Mouse (Mus musculus): Measurements from ENCODE around the gene Tnfrsf21. TPM values are rescaled to one million over a fixed set of nuclear protein-coding genes. Genes with fewer than 3 reads are reported as not detected.

The Tnfrsf21 gene
- polyA plus RNA-seq, 1 experiment = 178 TPM

DNA sequence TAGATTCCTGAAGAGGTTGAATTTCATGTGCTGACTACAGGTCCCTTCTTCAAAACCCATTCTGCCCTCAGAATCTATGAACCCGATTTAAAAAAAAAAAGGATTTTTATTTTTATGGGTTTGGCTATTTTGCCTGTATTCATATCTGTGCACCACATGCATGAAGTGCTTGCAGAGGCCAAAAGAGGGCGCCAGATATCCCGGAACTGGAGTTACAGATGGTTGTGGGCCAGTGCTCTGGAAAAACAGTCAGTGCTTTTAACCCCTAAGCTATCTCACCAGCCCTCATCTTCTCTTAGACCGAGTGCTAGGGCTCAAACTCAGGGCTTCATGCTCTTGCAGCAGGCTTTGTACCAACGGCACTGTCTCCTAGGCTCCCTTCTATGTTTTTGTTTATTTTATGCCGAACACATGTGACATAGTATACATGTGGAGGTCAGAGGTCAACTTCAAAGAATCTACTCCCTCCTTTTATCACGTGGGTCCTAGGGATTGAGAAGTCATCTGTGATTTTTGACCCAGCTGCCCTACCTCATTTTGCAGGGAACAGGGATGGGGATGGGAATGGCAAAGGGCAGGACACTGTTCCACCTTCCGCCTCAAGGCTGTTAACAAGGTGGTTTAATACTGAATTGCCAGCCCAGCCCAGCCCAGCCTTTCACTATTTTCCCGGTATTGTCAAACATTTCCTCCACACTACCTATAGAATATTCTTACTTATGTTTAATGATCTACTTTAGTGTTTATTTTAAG is 30.3 kb upstream of the Tnfrsf21 start:
- peak; percentile 32 for DNase-seq
- Histone ChIP-seq H3K27ac (ENCODE audit: insufficient read depth, low read depth, low read length) (no peak overlapping the region), H3K27me3 (replicated peaks; ENCODE audit: control insufficient read depth, insufficient read depth, low read length) (no peaks in the 10 kb centered on the region), H3K36me3 (ENCODE audit: control insufficient read depth, insufficient read depth, low read length) (no peaks in the 10 kb centered on the region), H3K4me1 (ENCODE audit: control insufficient read depth, insufficient read depth, low read length) (no peaks in the 10 kb centered on the region), H3K4me3 (ENCODE audit: insufficient read depth, low read depth, low read length) (no peak overlapping the region)
- WGBS = 51% methylated on average over 9 of the region's 9 CpGs
- TF ChIP-seq POLR2A (IDR thresholded peaks at IDR 0.05; ENCODE audit: low read depth, low read length) (no peak), CTCF (conservative IDR thresholded peaks at IDR 0.05; ENCODE audit: insufficient read depth, insufficient read length, low read depth, low read length) (peak; percentile 40)

DNA sequence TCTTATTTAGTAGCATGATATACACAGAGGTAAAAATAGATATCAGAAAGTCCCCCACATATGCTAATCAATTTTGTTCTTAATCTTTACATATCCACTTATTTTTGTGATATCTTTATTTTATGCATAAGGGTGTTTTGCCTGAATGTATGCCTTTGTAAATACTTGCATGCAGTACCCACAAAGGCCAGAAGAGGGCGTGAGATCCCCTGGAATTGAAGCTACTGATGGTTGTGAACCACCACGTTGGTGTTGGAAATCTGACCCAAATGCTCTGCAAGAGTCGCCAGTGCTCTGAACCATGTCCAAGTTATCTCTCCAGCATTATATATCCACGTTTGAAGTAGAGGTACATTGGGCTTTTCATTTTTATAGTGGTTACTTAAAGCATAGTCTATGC is 28.7 kb upstream of the Tnfrsf21 start:
- peak; percentile 36 for DNase-seq
- no peaks in the 10 kb centered on the region for H3K36me3 ChIP-seq (ENCODE audit: control insufficient read depth, insufficient read depth, low read length)
- H3K4me3 ChIP-seq (ENCODE audit: insufficient read depth, low read depth, low read length) = no peak overlapping the region
- no peak overlapping the region for H3K27ac ChIP-seq (ENCODE audit: insufficient read depth, low read depth, low read length)
- H3K4me1 ChIP-seq (ENCODE audit: control insufficient read depth, insufficient read depth, low read length) = no peaks in the 10 kb centered on the region
- no peaks in the 10 kb centered on the region for H3K27me3 ChIP-seq (replicated peaks; ENCODE audit: control insufficient read depth, insufficient read depth, low read length)
- WGBS = 27% methylated on average over 4 of the region's 4 CpGs
- TF ChIP-seq CTCF (conservative IDR thresholded peaks at IDR 0.05; ENCODE audit: insufficient read depth, insufficient read length, low read depth, low read length) (peak; percentile 51), POLR2A (IDR thresholded peaks at IDR 0.05; ENCODE audit: low read depth, low read length) (no peak)

DNA sequence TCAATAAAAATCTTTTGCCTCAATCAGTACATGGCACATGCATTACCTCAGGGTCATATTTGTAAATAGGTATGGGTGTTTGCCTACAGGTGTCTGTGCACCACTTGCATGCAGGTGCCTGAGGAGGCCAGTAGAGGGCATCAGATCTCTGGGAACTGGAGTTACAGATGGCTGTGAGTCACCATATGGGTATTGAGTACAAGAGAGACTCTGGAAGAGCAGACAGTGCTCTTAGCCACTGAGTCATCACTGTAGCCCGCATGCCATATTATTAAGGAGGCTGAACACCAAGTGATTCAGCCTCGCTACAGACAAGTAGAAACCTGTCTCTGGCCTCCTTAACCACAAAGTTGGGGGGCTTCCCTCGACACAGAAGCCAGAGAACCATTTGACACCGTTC is 26.4 kb upstream of the Tnfrsf21 start:
- 76% methylated on average over 4 of the region's 4 CpGs for WGBS
- DNase-seq = no peak

DNA sequence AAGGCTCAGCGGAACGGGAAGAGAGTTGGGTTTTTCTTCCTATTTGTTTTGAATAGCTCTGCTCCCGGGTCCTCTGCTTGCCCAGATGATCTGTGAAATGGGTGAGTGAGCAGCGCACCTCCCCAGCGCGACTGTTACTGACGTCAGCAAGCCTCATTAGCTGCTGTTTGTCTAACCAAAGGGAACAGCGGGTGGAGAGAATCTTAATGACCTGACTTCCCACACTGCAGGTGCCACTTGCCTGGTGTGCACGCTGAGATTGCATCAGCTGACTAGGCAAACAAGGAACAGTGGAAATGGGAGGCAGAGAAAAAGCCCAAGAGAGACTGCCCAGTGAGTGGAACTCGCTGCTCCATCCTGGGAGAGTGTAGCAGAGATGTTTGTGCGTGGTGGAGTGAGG is 25.2 kb upstream of the Tnfrsf21 start:
- Histone ChIP-seq H3K4me1 (ENCODE audit: control insufficient read depth, insufficient read depth, low read length) (no peaks in the 10 kb centered on the region), H3K27ac (ENCODE audit: insufficient read depth, low read depth, low read length) (no peak overlapping the region), H3K4me3 (ENCODE audit: insufficient read depth, low read depth, low read length) (no peak overlapping the region), H3K27me3 (replicated peaks; ENCODE audit: control insufficient read depth, insufficient read depth, low read length) (no peaks in the 10 kb centered on the region), H3K36me3 (ENCODE audit: control insufficient read depth, insufficient read depth, low read length) (no peaks in the 10 kb centered on the region)
- 26% methylated on average over 11 of the region's 11 CpGs for WGBS
- TF ChIP-seq CTCF (conservative IDR thresholded peaks at IDR 0.05; ENCODE audit: insufficient read depth, insufficient read length, low read depth, low read length) (no peak), POLR2A (IDR thresholded peaks at IDR 0.05; ENCODE audit: low read depth, low read length) (no peak)
- DNase-seq = peak; percentile 74

More for the DNA sequence above, 26.4 kb upstream of the Tnfrsf21 start:
- no peak overlapping the region for H3K27ac ChIP-seq (ENCODE audit: insufficient read depth, low read depth, low read length)
- TF ChIP-seq POLR2A (IDR thresholded peaks at IDR 0.05; ENCODE audit: low read depth, low read length) = no peak
- peak; percentile 27; the same call in 1 of the 2 replicates for TF ChIP-seq CTCF (conservative IDR thresholded peaks at IDR 0.05; ENCODE audit: insufficient read depth, insufficient read length, low read depth, low read length)
- H3K4me3 ChIP-seq (ENCODE audit: insufficient read depth, low read depth, low read length) = no peak overlapping the region
- H3K4me1 ChIP-seq (ENCODE audit: control insufficient read depth, insufficient read depth, low read length) = no peaks in the 10 kb centered on the region
- no peaks in the 10 kb centered on the region for H3K36me3 ChIP-seq (ENCODE audit: control insufficient read depth, insufficient read depth, low read length)
- H3K27me3 ChIP-seq (replicated peaks; ENCODE audit: control insufficient read depth, insufficient read depth, low read length) = no peaks in the 10 kb centered on the region

DNA sequence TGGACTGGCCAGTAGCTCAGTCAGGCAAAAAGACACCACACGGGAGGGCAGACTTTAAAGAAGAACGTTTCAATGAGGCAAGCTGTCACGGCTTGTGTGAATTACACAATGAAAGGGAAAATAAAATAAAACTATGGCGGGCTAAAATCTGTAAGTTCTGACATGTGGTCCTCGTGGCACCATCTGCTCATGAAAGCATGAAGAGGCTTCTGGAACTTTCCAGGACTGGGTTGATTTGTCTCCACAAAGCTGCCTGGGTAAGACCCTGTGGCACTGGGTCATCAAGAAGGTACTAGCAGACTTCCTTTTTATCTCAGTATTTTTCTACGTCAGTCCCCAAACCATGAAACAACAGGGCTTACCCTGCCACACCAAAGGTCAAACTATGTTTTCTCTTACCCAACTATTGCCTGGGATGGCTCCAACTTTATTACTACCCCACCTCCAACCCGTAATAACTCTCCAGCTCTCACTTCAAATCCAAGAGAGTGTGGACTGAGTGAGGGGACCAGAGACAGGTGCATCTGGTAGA is 16.8 kb upstream of the Tnfrsf21 start:
- Histone ChIP-seq H3K4me1 (ENCODE audit: control insufficient read depth, insufficient read depth, low read length) (no peaks in the 10 kb centered on the region), H3K27me3 (replicated peaks; ENCODE audit: control insufficient read depth, insufficient read depth, low read length) (no peaks in the 10 kb centered on the region), H3K4me3 (ENCODE audit: insufficient read depth, low read depth, low read length) (no peak overlapping the region), H3K36me3 (ENCODE audit: control insufficient read depth, insufficient read depth, low read length) (no peaks in the 10 kb centered on the region), H3K27ac (ENCODE audit: insufficient read depth, low read depth, low read length) (no peak overlapping the region)
- TF ChIP-seq CTCF (conservative IDR thresholded peaks at IDR 0.05; ENCODE audit: insufficient read depth, insufficient read length, low read depth, low read length) (no peak), POLR2A (IDR thresholded peaks at IDR 0.05; ENCODE audit: low read depth, low read length) (no peak)
- DNase-seq = no peak
- WGBS = 55% methylated on average over 7 of the region's 7 CpGs

DNA sequence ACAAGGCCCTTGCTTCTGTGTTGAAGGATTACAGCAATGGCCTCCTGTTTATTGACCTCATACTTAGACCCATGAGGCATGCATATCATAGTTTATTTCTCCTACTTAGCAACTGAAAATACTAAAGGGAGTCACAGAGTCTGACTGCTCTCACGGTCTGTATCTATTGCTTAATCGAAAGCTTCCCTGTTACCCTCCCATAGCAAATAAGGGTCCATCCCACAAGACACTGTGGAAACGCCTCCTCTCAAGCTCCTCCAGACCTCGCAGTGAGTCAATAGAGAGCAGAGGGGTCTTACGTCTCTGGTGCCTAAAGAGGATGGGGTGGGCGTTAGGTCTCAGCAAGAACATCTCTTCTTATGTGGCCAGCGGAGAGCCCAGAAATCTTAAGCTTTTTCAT is 15.8 kb upstream of the Tnfrsf21 start:
- Histone ChIP-seq H3K27ac (ENCODE audit: insufficient read depth, low read depth, low read length) (no peak overlapping the region), H3K36me3 (ENCODE audit: control insufficient read depth, insufficient read depth, low read length) (no peaks in the 10 kb centered on the region), H3K4me1 (ENCODE audit: control insufficient read depth, insufficient read depth, low read length) (no peaks in the 10 kb centered on the region), H3K27me3 (replicated peaks; ENCODE audit: control insufficient read depth, insufficient read depth, low read length) (no peaks in the 10 kb centered on the region), H3K4me3 (ENCODE audit: insufficient read depth, low read depth, low read length) (no peak overlapping the region)
- TF ChIP-seq CTCF (conservative IDR thresholded peaks at IDR 0.05; ENCODE audit: insufficient read depth, insufficient read length, low read depth, low read length) = no peak
- no peak for DNase-seq
- WGBS = 90% methylated on average over 7 of the region's 7 CpGs

DNA sequence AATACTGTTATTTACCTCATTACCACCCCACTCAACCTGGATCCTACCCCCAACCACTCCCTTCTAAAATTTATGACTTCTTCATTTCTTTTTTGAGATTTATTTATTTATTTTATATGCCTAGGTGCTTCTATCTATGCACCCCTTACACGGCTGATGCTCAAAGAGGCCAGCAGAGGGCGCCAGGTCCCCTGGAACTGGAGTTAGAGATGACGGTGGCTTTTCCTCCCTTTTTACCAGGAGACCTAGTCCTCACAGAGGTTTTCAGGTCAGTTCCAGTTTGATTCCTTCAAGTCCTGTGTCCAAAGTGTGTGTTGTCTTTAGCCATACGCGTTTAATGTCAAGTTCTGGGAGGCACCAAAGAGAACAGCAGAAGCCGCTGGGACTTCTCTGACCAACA is 3.6 kb upstream of the Tnfrsf21 start:
- H3K36me3 ChIP-seq (ENCODE audit: control insufficient read depth, insufficient read depth, low read length) = no peaks in the 10 kb centered on the region
- H3K4me3 ChIP-seq (ENCODE audit: insufficient read depth, low read depth, low read length) = no peak overlapping the region
- TF ChIP-seq CTCF (conservative IDR thresholded peaks at IDR 0.05; ENCODE audit: insufficient read depth, insufficient read length, low read depth, low read length) (peak; percentile 81), POLR2A (IDR thresholded peaks at IDR 0.05; ENCODE audit: low read depth, low read length) (no peak)
- no peaks in the 10 kb centered on the region; the same call in 1 of the 2 replicates for H3K4me1 ChIP-seq (ENCODE audit: control insufficient read depth, insufficient read depth, low read length)
- peak; percentile 75 for DNase-seq
- H3K27ac ChIP-seq (ENCODE audit: insufficient read depth, low read depth, low read length) = no peak overlapping the region
- 18% methylated on average over 6 of the region's 6 CpGs for WGBS
- no peaks in the 10 kb centered on the region for H3K27me3 ChIP-seq (replicated peaks; ENCODE audit: control insufficient read depth, insufficient read depth, low read length)
